23 mouse cellular contexts compared by ENCODE assay signal in genomic region chr3:136651496-136651895, GRCm38 (mm10). TPM values are rescaled to one million over a fixed set of nuclear protein-coding genes. Genes with fewer than 3 reads are reported as not detected.
A peak's percentile ranks its signal among the peaks of the same experiment; 100 is the strongest.
DNase-seq lines count a peak whose midpoint lies in the region; ATAC-seq lines count a peak whose summit lies in the region.
"Had no signal": no experiment of that assay in that cellular context is flagged by ENCODE, and none has a peak within 500 bp of the region (broad histone marks: within the 10 kb centered on the region; RNA-seq: fewer than 3 reads in every experiment).

No protein-coding gene starts in this region.

- H3K9ac ChIP-seq in midbrain, embryonic 12.5 days (replicated peaks), result no peak overlapping the region
- H3K9ac ChIP-seq in midbrain, embryonic 15.5 days, result no peak overlapping the region
- H3K9ac ChIP-seq: embryonic facial prominence, embryonic 13.5 days; forebrain, embryonic 12.5 days; hindbrain, embryonic 12.5 days had no signal

- H3K27me3 ChIP-seq in midbrain, embryonic 12.5 days, result no peaks in the 10 kb centered on the region
- no peaks in the 10 kb centered on the region for H3K27me3 ChIP-seq in midbrain, embryonic 10.5 days (ENCODE audit: low read depth, poor library complexity, severe bottlenecking)
- no peaks in the 10 kb centered on the region for H3K27me3 ChIP-seq in midbrain, embryonic 15.5 days (replicated peaks)
- H3K27me3 ChIP-seq: embryonic facial prominence, embryonic 13.5 days; forebrain, embryonic 12.5 days; hindbrain, embryonic 12.5 days had no signal

- H3K4me2 ChIP-seq in midbrain, embryonic 12.5 days (replicated peaks), result no peak overlapping the region
- H3K4me2 ChIP-seq in midbrain, embryonic 15.5 days, result no peak overlapping the region
- H3K4me2 ChIP-seq: embryonic facial prominence, embryonic 13.5 days; forebrain, embryonic 12.5 days; hindbrain, embryonic 12.5 days had no signal

- no peak for DNase-seq in midbrain, embryonic 10.5 days (ENCODE audit: low spot score)
- DNase-seq in ZHBTc4 (ENCODE audit: low read depth, low spot score), result peak; percentile 24
- DNase-seq in layer of hippocampus, adult 11-12 months (ENCODE audit: low spot score), result no peak
- no peak for DNase-seq in left cerebral cortex, adult 8-10 months (ENCODE audit: low spot score in 2 of 2)
- DNase-seq: adrenal gland, postnatal 14 days; cerebellum, adult 18-20 months; cerebellum, adult 9-11 months; cerebellum, postnatal 36 days; gastrocnemius, postnatal 10 days; heart, adult 18-20 months; heart, postnatal 10 days; heart, postnatal 4 days had no signal

- H3K27ac ChIP-seq in midbrain, embryonic 12.5 days (replicated peaks), result no peak overlapping the region
- no peak overlapping the region for H3K27ac ChIP-seq in midbrain, embryonic 10.5 days (replicated peaks)
- H3K27ac ChIP-seq in midbrain, embryonic 15.5 days, result no peak overlapping the region
- H3K27ac ChIP-seq: embryonic facial prominence, embryonic 13.5 days; forebrain, embryonic 12.5 days; heart, embryonic 10.5 days; hindbrain, embryonic 12.5 days had no signal

- no peaks in the 10 kb centered on the region for H3K9me3 ChIP-seq in midbrain, embryonic 12.5 days
- no peaks in the 10 kb centered on the region for H3K9me3 ChIP-seq in midbrain, embryonic 10.5 days (replicated peaks)
- H3K9me3 ChIP-seq in midbrain, embryonic 15.5 days, result no peaks in the 10 kb centered on the region
- H3K9me3 ChIP-seq: embryonic facial prominence, embryonic 13.5 days; forebrain, embryonic 12.5 days; G1E; heart, embryonic 10.5 days; hindbrain, embryonic 12.5 days had no signal

- peak; percentile 52; the same call in 1 of the 2 replicates for ATAC-seq in midbrain, embryonic 12.5 days (ENCODE audit: low FRiP score, low read depth)
- 0 out of 2 replicates have a peak, but pooled peaks have one; percentile 27 for ATAC-seq in midbrain, embryonic 15.5 days (replicated peaks)
- ATAC-seq: activated CD4-positive, CD25-positive, alpha-beta regulatory T cell, adult 4 months; CD4-positive, CD25-positive, alpha-beta regulatory T cell, adult 4 months; forebrain, embryonic 16.5 days; hindbrain, embryonic 16.5 days had no signal

- no peaks in the 10 kb centered on the region for H3K36me3 ChIP-seq in midbrain, embryonic 12.5 days
- H3K36me3 ChIP-seq in midbrain, embryonic 10.5 days, result no peaks in the 10 kb centered on the region
- H3K36me3 ChIP-seq in midbrain, embryonic 15.5 days (replicated peaks), result no peaks in the 10 kb centered on the region
- H3K36me3 ChIP-seq: embryonic facial prominence, embryonic 13.5 days; forebrain, embryonic 12.5 days; G1E; heart, embryonic 10.5 days; hindbrain, embryonic 12.5 days had no signal

- WGBS in midbrain, embryonic 12.5 days, result 12% methylated on average over 6 of the region's 6 CpGs
- WGBS in midbrain, embryonic 10.5 days, result 15% methylated on average over 6 of the region's 6 CpGs
- 10% methylated on average over 6 of the region's 6 CpGs for WGBS in midbrain, embryonic 15.5 days

- H3K4me1 ChIP-seq in midbrain, embryonic 12.5 days, result no peaks in the 10 kb centered on the region
- H3K4me1 ChIP-seq in midbrain, embryonic 10.5 days, result peaks cover 18% of the 10 kb centered on the region
- no peaks in the 10 kb centered on the region for H3K4me1 ChIP-seq in midbrain, embryonic 15.5 days
- H3K4me1 ChIP-seq: embryonic facial prominence, embryonic 13.5 days; heart, embryonic 10.5 days had no signal

- H3K4me3 ChIP-seq in midbrain, embryonic 12.5 days, result no peak overlapping the region
- no peak overlapping the region for H3K4me3 ChIP-seq in midbrain, embryonic 10.5 days
- H3K4me3 ChIP-seq in midbrain, embryonic 15.5 days, result no peak overlapping the region
- H3K4me3 ChIP-seq: embryonic facial prominence, embryonic 13.5 days; forebrain, embryonic 12.5 days; heart, embryonic 10.5 days; hindbrain, embryonic 12.5 days had no signal

RNA-seq across cellular contexts. Expression of gene Ppp3ca, which starts 18.4 kb away (rescaled TPM):
- polyA plus RNA-seq in midbrain, embryonic 12.5 days (2016; fragmentation: Nextera tagmentation; extraction: Ambion mirVana), result 98.2 and 105 TPM in 2 replicates
- 30.0 and 36.8 TPM in 2 replicates for polyA plus RNA-seq in midbrain, embryonic 10.5 days (2016; fragmentation: Nextera tagmentation; extraction: Ambion mirVana)
- 145 and 148 TPM in 2 replicates for polyA plus RNA-seq in midbrain, embryonic 15.5 days (2015; fragmentation: Nextera tagmentation; extraction: Ambion mirVana)
- total RNA-seq in left cerebral cortex, adult 8-10 months (2022), result 100 to 1,000 TPM; 870 to 989 (median 929) TPM
